Mouse (Mus musculus): ENCODE measurements around the gene Prkd1. TPM values are rescaled to one million over a fixed set of nuclear protein-coding genes. Genes with fewer than 3 reads are reported as not detected.

The Prkd1 gene
- total RNA-seq, 1 experiment from 2014 or later = not detected

GRCm38 (mm10) chr12:50565198-50565597 is 83.7 kb downstream of the Prkd1 start:
- no peak for ATAC-seq (ENCODE audit: extremely low read depth, insufficient number of reproducible peaks, low FRiP score, poor library complexity, severe bottlenecking)

GRCm38 (mm10) chr12:50560536-50560935 is 88.4 kb downstream of the Prkd1 start:
- no peak for ATAC-seq (ENCODE audit: extremely low read depth, insufficient number of reproducible peaks, low FRiP score, poor library complexity, severe bottlenecking)

- ATAC-seq (ENCODE audit: extremely low read depth, insufficient number of reproducible peaks, low FRiP score, poor library complexity, severe bottlenecking) = no peak
Observed at GRCm38 (mm10) chr12:50558231-50558630, 90.7 kb downstream of the Prkd1 start.

GRCm38 (mm10) chr12:50554214-50554613 is 94.7 kb downstream of the Prkd1 start:
- ATAC-seq (ENCODE audit: extremely low read depth, insufficient number of reproducible peaks, low FRiP score, poor library complexity, severe bottlenecking) = no peak

GRCm38 (mm10) chr12:50549860-50550555 is 98.9 kb downstream of the Prkd1 start:
- ATAC-seq (ENCODE audit: extremely low read depth, insufficient number of reproducible peaks, low FRiP score, poor library complexity, severe bottlenecking) = no peak

- no peak for ATAC-seq (ENCODE audit: extremely low read depth, insufficient number of reproducible peaks, low FRiP score, poor library complexity, severe bottlenecking)
Observed at GRCm38 (mm10) chr12:50546394-50546793, 102.5 kb downstream of the Prkd1 start.

GRCm38 (mm10) chr12:50545610-50545919 is 103.3 kb downstream of the Prkd1 start:
- ATAC-seq (ENCODE audit: extremely low read depth, insufficient number of reproducible peaks, low FRiP score, poor library complexity, severe bottlenecking) = no peak

GRCm38 (mm10) chr12:50544855-50545609 is 103.9 kb downstream of the Prkd1 start:
- ATAC-seq (ENCODE audit: extremely low read depth, insufficient number of reproducible peaks, low FRiP score, poor library complexity, severe bottlenecking) = no peak

- no peak for ATAC-seq (ENCODE audit: extremely low read depth, insufficient number of reproducible peaks, low FRiP score, poor library complexity, severe bottlenecking)
Observed at GRCm38 (mm10) chr12:50540793-50541192, 108.1 kb downstream of the Prkd1 start.

- ATAC-seq (ENCODE audit: extremely low read depth, insufficient number of reproducible peaks, low FRiP score, poor library complexity, severe bottlenecking) = no peak
Observed at GRCm38 (mm10) chr12:50538296-50538965, 110.5 kb downstream of the Prkd1 start.

- no peak for ATAC-seq (ENCODE audit: extremely low read depth, insufficient number of reproducible peaks, low FRiP score, poor library complexity, severe bottlenecking)
Observed at GRCm38 (mm10) chr12:50537761-50538160, 111.1 kb downstream of the Prkd1 start.

GRCm38 (mm10) chr12:50537006-50537405 is 111.9 kb downstream of the Prkd1 start:
- no peak for ATAC-seq (ENCODE audit: extremely low read depth, insufficient number of reproducible peaks, low FRiP score, poor library complexity, severe bottlenecking)

GRCm38 (mm10) chr12:50528633-50529032 is 120.3 kb downstream of the Prkd1 start:
- ATAC-seq (ENCODE audit: extremely low read depth, insufficient number of reproducible peaks, low FRiP score, poor library complexity, severe bottlenecking) = no peak

- no peak for ATAC-seq (ENCODE audit: extremely low read depth, insufficient number of reproducible peaks, low FRiP score, poor library complexity, severe bottlenecking)
Observed at GRCm38 (mm10) chr12:50524061-50524460, 124.8 kb downstream of the Prkd1 start.

- no peak for ATAC-seq (ENCODE audit: extremely low read depth, insufficient number of reproducible peaks, low FRiP score, poor library complexity, severe bottlenecking)
Observed at GRCm38 (mm10) chr12:50514526-50514925, 134.4 kb downstream of the Prkd1 start.

GRCm38 (mm10) chr12:50511486-50512225 is 137.2 kb downstream of the Prkd1 start:
- ATAC-seq (ENCODE audit: extremely low read depth, insufficient number of reproducible peaks, low FRiP score, poor library complexity, severe bottlenecking) = no peak

GRCm38 (mm10) chr12:50508762-50509161 is 140.1 kb downstream of the Prkd1 start:
- no peak for ATAC-seq (ENCODE audit: extremely low read depth, insufficient number of reproducible peaks, low FRiP score, poor library complexity, severe bottlenecking)

GRCm38 (mm10) chr12:50499796-50500504 is 148.9 kb downstream of the Prkd1 start:
- no peak for ATAC-seq (ENCODE audit: extremely low read depth, insufficient number of reproducible peaks, low FRiP score, poor library complexity, severe bottlenecking)

GRCm38 (mm10) chr12:50496006-50496405 is 152.9 kb downstream of the Prkd1 start:
- ATAC-seq (ENCODE audit: extremely low read depth, insufficient number of reproducible peaks, low FRiP score, poor library complexity, severe bottlenecking) = no peak
